Mouse (Mus musculus) myocyte (in vitro differentiated cells): Measurements from ENCODE around the gene Pole2.

Source experiments
- E2F4 ChIP-seq: IDR thresholded peaks from one replicate; pipeline ENCODE4 v1.6.1; 2011; ENCODE audit warnings: mild to moderate bottlenecking, control low read depth, moderate library complexity; ENCODE audit not compliant: insufficient read depth
- MAX ChIP-seq: IDR thresholded peaks from one replicate; pipeline ENCODE4 v1.6.1; 2011; ENCODE audit warnings: low read depth, mild to moderate bottlenecking, control low read depth
- MYOD1 ChIP-seq, 3 experiments: IDR thresholded peaks; one replicate each; pipeline ENCODE4 v1.6.1; 2011; ENCODE audit warnings: control low read depth in 2 of 3, low read depth in 2 of 3, mild to moderate bottlenecking in 2 of 3, moderate library complexity in 1 of 3; ENCODE audit not compliant: insufficient read length in 2 of 3, control insufficient read depth in 1 of 3
- MYOG ChIP-seq, 3 experiments: IDR thresholded peaks; one replicate each; pipeline ENCODE4 v1.6.1; 2011; ENCODE audit warnings: control low read depth in 2 of 3, low read depth in 2 of 3, mild to moderate bottlenecking in 2 of 3; ENCODE audit not compliant: insufficient read length in 2 of 3, control insufficient read depth in 1 of 3, insufficient read depth in 1 of 3
- POLR2A ChIP-seq: IDR thresholded peaks from one replicate; pipeline ENCODE4 v1.6.1; 2011; ENCODE audit warnings: low read depth, mild to moderate bottlenecking, control low read depth, moderate library complexity; ENCODE audit not compliant: insufficient read length
- POLR2AphosphoS2 ChIP-seq: IDR thresholded peaks from one replicate; pipeline ENCODE4 v1.6.1; 2011; ENCODE audit warnings: low read depth, control low read depth; ENCODE audit not compliant: insufficient read length
- REST ChIP-seq: IDR thresholded peaks from one replicate; pipeline ENCODE4 v1.6.1; 2011; ENCODE audit warnings: mild to moderate bottlenecking, control low read depth, moderate library complexity; ENCODE audit not compliant: insufficient read depth, insufficient read length
- SRF ChIP-seq: IDR thresholded peaks from one replicate; pipeline ENCODE4 v1.6.1; 2011; ENCODE audit warnings: low read depth; ENCODE audit not compliant: control insufficient read depth, insufficient read length
- TCF12 ChIP-seq: IDR thresholded peaks from one replicate; pipeline ENCODE4 v1.6.1; 2011; ENCODE audit warnings: mild to moderate bottlenecking, control low read depth; ENCODE audit not compliant: poor library complexity, insufficient read depth, severe bottlenecking
- TCF3 ChIP-seq: IDR thresholded peaks from one replicate; pipeline ENCODE4 v1.6.1; 2011; ENCODE audit warnings: low read depth, control low read depth; ENCODE audit not compliant: insufficient read length
- USF1 ChIP-seq: IDR thresholded peaks from one replicate; pipeline ENCODE4 v1.6.1; 2011; ENCODE audit warnings: low read depth, mild to moderate bottlenecking, control low read depth, moderate library complexity

DNA sequence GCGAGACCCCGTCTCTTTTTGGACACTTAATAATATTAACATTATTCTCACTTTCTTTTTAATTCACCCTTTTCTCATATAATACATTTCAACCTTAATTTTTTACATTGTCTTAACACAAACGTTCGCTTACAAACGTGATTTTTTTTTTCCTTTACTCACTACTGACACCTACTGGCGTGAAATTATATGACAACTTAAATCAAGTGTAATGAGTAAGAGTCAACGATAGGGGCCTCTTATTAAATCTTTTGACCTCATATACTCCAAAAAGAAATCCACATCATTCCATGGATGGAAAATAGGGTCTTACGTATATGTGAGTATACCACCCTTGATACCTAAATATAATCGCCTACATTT, 68.4 kb downstream of the Pole2 start:
- TF ChIP-seq POLR2A, result no peak
- no peak for TF ChIP-seq POLR2AphosphoS2
- no peak for TF ChIP-seq USF1
- TF ChIP-seq TCF12, result no peak
- TF ChIP-seq MYOD1 (IDR thresholded peaks at IDR 0.05; ENCODE audit: control insufficient read depth in 1 of 3, insufficient read length in 2 of 3, low read depth in 2 of 3), result no peak
- no peak for TF ChIP-seq MAX
- TF ChIP-seq REST, result no peak
- TF ChIP-seq E2F4, result no peak
- no peak for TF ChIP-seq SRF
- no peak for TF ChIP-seq MYOG (IDR thresholded peaks at IDR 0.05; ENCODE audit: control insufficient read depth in 1 of 3, insufficient read depth in 1 of 3, insufficient read length in 2 of 3, low read depth in 2 of 3)
- no peak for TF ChIP-seq TCF3
